Mouse (Mus musculus) embryonic fibroblast, embryonic 13.5 days (primary cell): ENCODE results near the gene Hspb1.

Experiments
- CTCF ChIP-seq: IDR thresholded peaks from 2 replicates; pipeline ENCODE4 v1.5.1; 2011; ENCODE audit warnings: mild to moderate bottlenecking, control low read depth, low read length, moderate library complexity, borderline replicate concordance; ENCODE audit not compliant: insufficient read depth
- POLR2A ChIP-seq: IDR thresholded peaks from 2 replicates; pipeline ENCODE4 v1.6.1; 2011; ENCODE audit warnings: low read depth, mild to moderate bottlenecking, control low read depth, low read length, moderate library complexity

DNA sequence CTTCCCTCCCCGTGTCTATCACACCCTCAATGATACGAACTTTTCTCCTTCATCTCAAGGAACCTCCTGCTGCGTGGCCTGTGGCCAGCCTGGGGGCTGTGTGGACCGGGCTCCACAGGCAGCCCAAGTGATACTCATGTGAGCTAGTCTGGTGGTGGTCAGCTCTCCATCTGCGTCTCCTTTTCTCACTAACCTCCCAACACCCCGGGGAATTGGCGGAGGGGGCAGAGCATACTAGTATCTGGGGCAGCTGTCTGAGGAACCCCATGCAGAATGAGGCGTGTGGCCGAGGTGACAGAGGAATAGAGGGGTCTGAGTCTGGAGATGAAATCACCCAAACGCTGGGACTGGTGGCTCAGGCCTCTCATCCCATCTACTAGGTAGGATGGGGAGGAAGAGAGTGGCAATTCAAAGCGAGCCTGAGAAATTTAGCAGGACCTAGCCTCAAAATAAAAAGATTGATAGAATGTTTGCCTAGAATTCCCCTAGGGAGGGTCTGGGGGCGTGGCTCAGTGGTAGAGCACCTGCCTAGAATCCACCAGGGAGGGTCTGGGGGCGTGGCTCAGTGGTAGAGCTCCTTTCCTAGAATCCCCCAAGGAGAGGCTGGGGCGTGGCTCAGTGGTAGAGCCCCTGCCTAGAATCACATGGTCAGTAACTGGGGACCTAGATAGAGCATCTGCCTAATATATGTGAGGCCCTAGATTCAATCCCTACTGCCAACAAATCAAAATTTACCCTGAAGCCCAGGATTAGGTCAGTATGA, 17.9 kb upstream of the Hspb1 start:
- no peak for TF ChIP-seq CTCF
- no peak for TF ChIP-seq POLR2A
